Mouse (Mus musculus) large intestine, adult 2 months (tissue): Measurements from ENCODE around the gene Thoc3. TPM values are rescaled to one million over a fixed set of nuclear protein-coding genes. Genes with fewer than 3 reads are reported as not detected.

ENCODE experiments used
- DNase-seq: peaks from one replicate; pipeline ENCODE4 v3.0.0-alpha.2; 2012; ENCODE audit warnings: low read depth, low spot score
- WGBS: fragments of 180-500 bp; shearing (Covaris S2); methylation state at CpG from one replicate; pipeline ENCODE4 v1.1.7; 2018; 5-methylcytosine and 5-hydroxymethylcytosine counted together
- polyA plus RNA-seq: library from polyadenylated mRNA; depleted of rRNA; stranded (reverse); fragments of >200 nt; gene quantifications from 2 replicates; pipeline ENCODE4 v1.2.3, GENCODE M21; 2012

The Thoc3 gene
- polyA plus RNA-seq, 1 experiment, result 18.1 TPM

- DNase-seq, result no peak
- 29% methylated on average over 19 of the region's 19 CpGs for WGBS
These were observed 21.8 kb downstream of the Thoc3 start for GRCm38 (mm10) chr13:54446686-54447495.

GRCm38 (mm10) chr13:54443693-54444092 lies 25.0 kb downstream of the Thoc3 start:
- DNase-seq, result no peak

DNA sequence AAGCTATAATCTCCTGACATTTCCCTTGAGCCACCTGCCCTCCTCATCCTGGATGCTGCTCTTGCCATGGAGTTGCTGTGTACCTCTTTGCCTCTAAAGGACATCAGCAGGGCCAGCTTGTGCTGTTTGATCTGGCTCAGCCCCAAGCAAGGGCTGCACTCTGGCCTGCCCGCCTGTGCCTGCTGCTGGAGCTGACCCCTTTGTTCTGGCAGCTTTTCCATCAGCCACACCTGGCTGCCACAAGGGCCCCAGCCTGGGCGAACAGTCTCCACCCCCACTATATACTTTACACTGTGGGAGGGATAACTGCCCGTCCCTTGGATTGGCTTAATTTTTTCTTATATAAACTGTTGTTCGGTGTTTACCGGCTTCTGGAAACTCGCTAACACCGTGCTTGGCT lies 28.7 kb downstream of the Thoc3 start:
- DNase-seq, result no peak

More at GRCm38 (mm10) chr13:54443693-54444092, 25.0 kb downstream of the Thoc3 start:
- 84% methylated on average over 3 of the region's 3 CpGs for WGBS

GRCm38 (mm10) chr13:54438814-54439213 lies 29.8 kb downstream of the Thoc3 start:
- no peak for DNase-seq

More for the DNA sequence above, 28.7 kb downstream of the Thoc3 start:
- 19% methylated on average over 7 of the region's 7 CpGs for WGBS

GRCm38 (mm10) chr13:54437083-54437482 lies 31.6 kb downstream of the Thoc3 start:
- WGBS, result 29% methylated on average over 6 of the region's 6 CpGs
- DNase-seq, result no peak

More at GRCm38 (mm10) chr13:54438814-54439213, 29.8 kb downstream of the Thoc3 start:
- WGBS, result 35% methylated on average over 3 of the region's 3 CpGs

DNA sequence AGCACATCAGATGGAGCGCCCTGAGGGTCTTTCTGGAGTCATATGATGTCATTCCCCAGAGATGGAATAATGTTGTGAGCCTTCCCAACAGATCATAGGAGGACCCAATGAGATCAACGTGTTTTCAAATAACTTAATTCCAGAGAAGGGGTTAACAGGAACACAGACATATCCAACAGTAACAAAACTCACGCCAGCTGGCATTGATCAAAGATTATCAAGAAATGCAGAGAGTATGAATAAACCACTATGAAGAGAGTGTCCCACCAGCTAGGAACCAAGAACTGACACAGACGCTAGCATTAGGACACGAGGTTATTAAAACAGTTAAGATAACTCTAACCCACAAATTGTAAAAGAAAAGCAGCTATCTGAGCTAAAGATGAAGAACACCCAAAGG lies 32.0 kb downstream of the Thoc3 start:
- 14% methylated on average over 5 of the region's 5 CpGs for WGBS
- DNase-seq, result no peak

- WGBS, result 84% methylated on average over 9 of the region's 9 CpGs
These were observed 37.5 kb downstream of the Thoc3 start for GRCm38 (mm10) chr13:54431161-54431560.

DNA sequence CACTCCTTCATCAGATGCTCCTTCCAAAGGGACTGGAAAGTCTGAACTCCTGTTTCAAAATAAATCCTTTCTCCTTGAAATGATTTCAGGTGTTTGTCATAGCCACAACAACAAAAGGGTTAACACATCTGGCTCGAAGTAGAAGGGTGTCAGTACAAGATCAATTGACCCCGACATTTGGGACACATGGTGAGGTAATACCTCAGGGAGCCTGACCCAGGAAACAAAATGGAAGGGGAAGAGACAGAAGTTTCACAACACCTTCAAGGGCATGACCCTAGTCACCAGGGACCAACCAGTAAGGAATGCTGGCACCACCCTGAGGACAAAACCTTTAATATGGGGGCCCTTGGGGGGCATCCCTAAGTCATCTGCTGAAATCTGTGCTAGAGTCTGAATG lies 38.6 kb downstream of the Thoc3 start:
- WGBS, result 35% methylated on average over 2 of the region's 2 CpGs
- no peak for DNase-seq

More at GRCm38 (mm10) chr13:54431161-54431560, 37.5 kb downstream of the Thoc3 start:
- no peak for DNase-seq

GRCm38 (mm10) chr13:54428771-54429170 lies 39.9 kb downstream of the Thoc3 start:
- WGBS, result 79% methylated on average over 3 of the region's 3 CpGs
- DNase-seq, result no peak

DNA sequence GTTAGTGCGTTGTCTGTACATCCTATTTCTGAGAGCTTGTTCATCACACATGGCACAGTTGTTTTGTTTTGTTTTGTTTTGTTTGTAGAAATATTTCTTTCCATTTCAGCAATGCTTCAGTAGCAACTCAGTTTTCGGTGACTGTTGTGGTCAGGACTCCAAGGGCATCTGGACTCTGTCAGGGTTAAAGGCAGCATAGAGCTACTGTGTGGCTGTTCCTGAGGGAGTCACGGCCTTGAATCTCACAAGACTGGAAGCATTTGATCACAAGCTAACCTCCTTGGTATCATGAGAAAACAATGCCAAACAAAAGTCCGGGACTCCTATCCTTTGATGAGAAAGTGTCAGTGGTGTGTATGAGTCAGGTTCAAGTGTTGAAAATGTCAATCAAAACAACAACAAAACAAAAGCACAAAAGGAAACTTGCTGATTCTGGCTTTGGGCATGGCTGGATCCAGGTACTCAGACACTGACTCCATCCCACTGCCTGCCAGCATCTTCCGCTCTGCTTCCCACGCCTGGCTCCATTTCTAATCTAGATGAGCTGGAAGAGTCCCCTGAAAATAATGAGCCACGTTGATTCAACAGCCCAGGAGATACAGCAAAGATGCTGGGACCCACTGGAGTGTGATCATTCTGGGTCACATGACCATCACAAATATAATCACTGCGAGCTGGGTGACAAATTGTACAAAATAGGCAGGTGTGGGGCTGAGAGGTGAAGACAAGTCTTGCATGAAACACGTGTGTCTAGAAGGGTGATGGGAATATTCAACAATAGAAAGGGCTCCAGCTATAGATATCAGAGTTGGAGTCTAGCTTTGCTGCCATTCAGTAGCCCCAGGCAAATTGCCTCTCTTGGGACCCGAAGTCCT lies 41.6 kb downstream of the Thoc3 start:
- DNase-seq, result no peak
- WGBS, result 72% methylated on average over 10 of the region's 10 CpGs

GRCm38 (mm10) chr13:54425269-54425668 lies 43.4 kb downstream of the Thoc3 start:
- DNase-seq, result peak; percentile 64
- 16% methylated on average over 2 of the region's 2 CpGs for WGBS

DNA sequence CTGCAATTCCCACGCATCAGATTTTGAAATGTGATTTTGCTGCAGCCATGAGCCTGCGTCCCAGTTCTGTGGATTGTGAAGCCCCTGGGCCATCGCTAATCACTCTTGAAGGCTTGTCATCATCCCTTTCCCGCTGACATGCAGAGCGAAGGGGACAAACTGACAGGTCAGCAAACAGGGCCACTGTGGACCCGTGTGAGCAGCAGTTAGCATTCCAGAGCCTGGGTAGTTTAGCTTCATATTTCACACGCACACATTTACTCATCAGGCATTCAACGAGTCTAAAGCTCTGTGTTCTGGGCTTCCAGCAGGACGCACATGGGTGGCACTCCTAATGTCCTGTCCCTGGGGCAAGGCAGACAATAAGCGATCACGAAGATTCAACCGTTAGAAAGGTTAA lies 48.4 kb downstream of the Thoc3 start:
- no peak for DNase-seq
- WGBS, result 91% methylated on average over 12 of the region's 12 CpGs

- DNase-seq, result no peak
- 85% methylated on average over 10 of the region's 10 CpGs for WGBS
These were observed 49.8 kb downstream of the Thoc3 start for GRCm38 (mm10) chr13:54418781-54419327.

DNA sequence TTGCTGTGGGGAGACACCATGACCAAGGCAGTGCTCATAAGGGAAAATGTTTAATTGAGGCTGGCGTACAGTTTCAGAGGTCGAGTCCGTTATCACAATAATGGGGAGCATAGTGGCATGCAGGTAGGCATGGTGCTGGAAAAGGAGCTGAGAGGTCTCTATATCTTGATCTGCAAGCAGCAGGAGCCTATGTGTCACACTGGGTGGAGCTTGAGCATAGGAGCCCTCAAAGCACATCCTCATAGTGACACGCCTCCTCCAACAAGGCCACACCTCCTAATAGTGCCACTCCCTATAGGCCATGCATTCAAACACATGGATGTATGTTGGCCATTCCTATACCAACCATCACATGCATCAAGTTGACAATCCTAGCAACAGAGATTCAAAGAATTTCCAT lies 53.6 kb downstream of the Thoc3 start:
- DNase-seq, result no peak
- WGBS, result 87% methylated on average over 4 of the region's 4 CpGs

DNA sequence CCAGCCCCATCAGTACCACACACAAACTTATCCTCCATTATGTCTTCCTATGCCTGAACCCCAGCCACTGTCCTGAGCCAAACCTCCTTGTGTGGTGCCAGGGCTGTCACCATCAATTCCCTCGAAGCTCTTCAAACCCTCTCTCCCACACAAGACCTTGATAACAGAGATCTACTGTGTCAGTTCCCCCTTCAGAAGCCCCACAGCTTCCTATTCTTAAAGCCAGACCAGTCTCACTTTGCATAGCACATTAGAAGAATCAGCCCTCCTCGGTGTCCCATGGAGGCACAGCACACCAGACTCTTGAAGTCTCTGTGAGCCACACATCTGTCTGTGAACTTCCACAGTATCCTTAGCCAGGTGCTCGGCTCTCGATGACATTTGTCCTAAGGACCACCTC lies 55.9 kb downstream of the Thoc3 start:
- 76% methylated on average over 4 of the region's 4 CpGs for WGBS
- no peak for DNase-seq

DNA sequence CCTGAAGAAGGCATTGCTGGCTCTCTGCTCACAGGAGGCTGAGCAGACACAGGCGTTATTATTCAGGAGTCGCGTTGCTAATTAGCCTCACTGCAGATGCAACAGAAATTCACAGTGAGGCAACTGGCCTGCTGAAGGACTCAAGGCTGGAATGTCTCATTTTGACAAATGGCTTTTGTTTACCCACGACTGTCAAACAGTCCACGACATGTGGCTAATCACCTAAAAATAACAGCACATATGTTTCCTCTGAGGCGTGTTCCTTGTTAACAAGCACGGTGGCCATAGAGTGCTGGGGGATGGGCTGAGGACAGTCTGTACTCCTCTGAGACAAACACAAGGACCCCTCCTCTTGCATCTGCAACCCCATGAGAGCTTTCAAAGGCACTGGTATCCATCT lies 56.4 kb downstream of the Thoc3 start:
- no peak for DNase-seq
- 20% methylated on average over 7 of the region's 7 CpGs for WGBS

- DNase-seq, result no peak
- WGBS, result 91% methylated on average over 3 of the region's 3 CpGs
These were observed 57.0 kb downstream of the Thoc3 start for GRCm38 (mm10) chr13:54411656-54412055.
